Mouse (Mus musculus) myocyte (in vitro differentiated cells): Measurements from ENCODE around the gene Golga7b. TPM values are rescaled to one million over a fixed set of nuclear protein-coding genes. Genes with fewer than 3 reads are reported as not detected.

ENCODE experiments used
- H3K27me3 ChIP-seq: one replicate; pipeline ENCODE4 v1.6.1; 2011; ENCODE audit not compliant: control insufficient read depth, insufficient read depth, insufficient read length
- H3K36me3 ChIP-seq: one replicate; pipeline ENCODE4 v1.6.1; 2011; ENCODE audit not compliant: control insufficient read depth, insufficient read depth
- H3K4me2 ChIP-seq: one replicate; pipeline ENCODE4 v1.6.1; 2011; ENCODE audit warnings: low read depth, control low read depth
- H3K4me3 ChIP-seq: one replicate; pipeline ENCODE4 v1.5.1; 2011; ENCODE audit warnings: mild to moderate bottlenecking, control low read depth, moderate library complexity
- H3K79me2 ChIP-seq: one replicate; pipeline ENCODE4 v1.6.1; 2011; ENCODE audit not compliant: control insufficient read depth, insufficient read depth
- H3ac ChIP-seq: one replicate; pipeline ENCODE4 v1.6.1; 2011; ENCODE audit not compliant: control insufficient read depth, insufficient read length
- CEBPB ChIP-seq: IDR thresholded peaks from 2 replicates; pipeline ENCODE4 v1.6.1; 2011; ENCODE audit warnings: mild to moderate bottlenecking, moderate library complexity; ENCODE audit not compliant: poor library complexity, insufficient read depth, severe bottlenecking
- E2F4 ChIP-seq: IDR thresholded peaks from one replicate; pipeline ENCODE4 v1.6.1; 2011; ENCODE audit warnings: mild to moderate bottlenecking, control low read depth, moderate library complexity; ENCODE audit not compliant: insufficient read depth
- MAX ChIP-seq: IDR thresholded peaks from one replicate; pipeline ENCODE4 v1.6.1; 2011; ENCODE audit warnings: low read depth, mild to moderate bottlenecking, control low read depth
- MYOD1 ChIP-seq, 3 experiments: IDR thresholded peaks; one replicate each; pipeline ENCODE4 v1.6.1; 2011; ENCODE audit warnings: control low read depth in 2 of 3, low read depth in 2 of 3, mild to moderate bottlenecking in 2 of 3, moderate library complexity in 1 of 3; ENCODE audit not compliant: insufficient read length in 2 of 3, control insufficient read depth in 1 of 3
- MYOG ChIP-seq, 3 experiments: IDR thresholded peaks; one replicate each; pipeline ENCODE4 v1.6.1; 2011; ENCODE audit warnings: control low read depth in 2 of 3, low read depth in 2 of 3, mild to moderate bottlenecking in 2 of 3; ENCODE audit not compliant: insufficient read length in 2 of 3, control insufficient read depth in 1 of 3, insufficient read depth in 1 of 3
- POLR2A ChIP-seq: IDR thresholded peaks from one replicate; pipeline ENCODE4 v1.6.1; 2011; ENCODE audit warnings: low read depth, mild to moderate bottlenecking, control low read depth, moderate library complexity; ENCODE audit not compliant: insufficient read length
- POLR2AphosphoS2 ChIP-seq: IDR thresholded peaks from one replicate; pipeline ENCODE4 v1.6.1; 2011; ENCODE audit warnings: low read depth, control low read depth; ENCODE audit not compliant: insufficient read length
- REST ChIP-seq: IDR thresholded peaks from one replicate; pipeline ENCODE4 v1.6.1; 2011; ENCODE audit warnings: mild to moderate bottlenecking, control low read depth, moderate library complexity; ENCODE audit not compliant: insufficient read depth, insufficient read length
- SRF ChIP-seq: IDR thresholded peaks from one replicate; pipeline ENCODE4 v1.6.1; 2011; ENCODE audit warnings: low read depth; ENCODE audit not compliant: control insufficient read depth, insufficient read length
- TCF12 ChIP-seq: IDR thresholded peaks from one replicate; pipeline ENCODE4 v1.6.1; 2011; ENCODE audit warnings: mild to moderate bottlenecking, control low read depth; ENCODE audit not compliant: poor library complexity, insufficient read depth, severe bottlenecking
- TCF3 ChIP-seq: IDR thresholded peaks from one replicate; pipeline ENCODE4 v1.6.1; 2011; ENCODE audit warnings: low read depth, control low read depth; ENCODE audit not compliant: insufficient read length
- USF1 ChIP-seq: IDR thresholded peaks from one replicate; pipeline ENCODE4 v1.6.1; 2011; ENCODE audit warnings: low read depth, mild to moderate bottlenecking, control low read depth, moderate library complexity
- polyA plus RNA-seq: library from polyadenylated mRNA; unstranded; fragments of >200 nt; fragmentation: generic; extraction: Trizol; gene quantifications from one replicate; pipeline ENCODE4 v1.2.1, GENCODE M21; 2012; ENCODE audit warnings: missing spikeins

Gene Golga7b
- polyA plus RNA-seq, 1 experiment: 0.06 TPM

DNA sequence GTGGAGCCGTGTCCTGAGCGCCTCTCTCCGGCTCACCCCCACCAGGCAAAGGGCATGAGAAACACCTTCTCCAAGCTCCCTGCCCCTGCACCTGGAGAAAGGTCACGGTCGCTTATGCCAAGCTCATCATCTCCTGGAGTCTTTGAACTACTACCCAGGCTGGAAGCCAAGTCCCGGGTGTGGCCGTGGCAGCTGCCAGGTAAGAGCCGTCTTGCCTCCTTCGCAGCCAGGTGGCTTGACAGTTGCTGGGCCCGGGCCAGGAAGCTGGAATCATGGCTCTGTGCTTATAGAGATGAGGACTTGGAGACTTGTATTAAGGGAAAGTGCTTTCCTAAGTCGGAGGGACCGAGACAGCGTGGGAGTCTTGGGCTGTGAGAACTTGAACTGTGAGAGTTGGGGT lies 16.4 kb upstream of the Golga7b start:
- no peak overlapping the region for H3K4me3 ChIP-seq
- no peaks in the 10 kb centered on the region for H3K79me2 ChIP-seq
- TF ChIP-seq MAX (no peak), TCF12 (no peak), CEBPB (no peak), TCF3 (no peak), MYOD1 (IDR thresholded peaks at IDR 0.05; ENCODE audit: control insufficient read depth in 1 of 3, insufficient read length in 2 of 3, low read depth in 2 of 3) (no peak), REST (no peak), SRF (no peak), POLR2AphosphoS2 (no peak)
- no peak overlapping the region for H3ac ChIP-seq
- H3K4me2 ChIP-seq: no peak overlapping the region
- H3K27me3 ChIP-seq: peaks cover 46% of the 10 kb centered on the region
- no peaks in the 10 kb centered on the region for H3K36me3 ChIP-seq

DNA sequence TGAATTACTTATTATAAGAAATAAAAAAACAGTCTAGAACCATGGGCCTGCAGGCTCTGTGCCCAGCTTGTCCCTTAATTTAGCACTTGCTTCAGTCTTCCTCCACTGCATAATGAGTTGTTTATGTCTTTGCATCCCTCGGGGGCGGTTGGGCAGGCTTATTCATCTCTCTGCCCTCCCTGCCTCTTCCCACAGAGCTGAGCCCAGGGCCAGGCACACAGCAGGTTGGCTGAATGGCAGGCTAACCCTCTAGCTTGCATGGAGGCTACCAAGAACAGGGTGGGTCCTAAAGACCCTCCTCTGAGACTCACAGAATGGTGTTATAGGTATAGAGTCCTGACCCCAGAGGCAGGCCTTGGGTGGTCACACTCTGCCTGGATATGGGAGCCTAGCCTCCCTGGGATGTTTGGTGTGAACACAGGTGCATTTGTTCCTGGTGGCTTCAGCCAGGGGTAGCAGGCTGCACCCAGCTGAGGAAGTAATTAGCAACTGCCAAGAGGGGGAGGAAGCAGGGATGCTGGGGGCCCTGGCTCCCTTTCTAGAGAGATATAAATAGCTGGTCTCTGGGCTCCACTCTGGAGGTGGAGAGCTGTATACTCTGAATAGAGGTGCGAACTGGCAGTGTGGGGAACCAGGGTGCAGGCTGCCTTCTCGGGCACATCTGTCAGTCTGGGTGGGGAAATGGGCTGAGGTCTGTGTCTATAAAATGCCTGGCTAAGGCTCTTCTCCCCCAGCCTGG lies 9.6 kb upstream of the Golga7b start:
- no peak overlapping the region for H3ac ChIP-seq
- H3K4me2 ChIP-seq: peak overlapping the region; percentile 38
- no peaks in the 10 kb centered on the region for H3K27me3 ChIP-seq
- no peaks in the 10 kb centered on the region for H3K36me3 ChIP-seq
- TF ChIP-seq POLR2AphosphoS2 (no peak), MYOG (IDR thresholded peaks at IDR 0.05; ENCODE audit: control insufficient read depth in 1 of 3, insufficient read depth in 1 of 3, insufficient read length in 2 of 3, low read depth in 2 of 3) (no peak), E2F4 (no peak), MAX (no peak)
- H3K79me2 ChIP-seq: no peaks in the 10 kb centered on the region
- H3K4me3 ChIP-seq: no peak overlapping the region

DNA sequence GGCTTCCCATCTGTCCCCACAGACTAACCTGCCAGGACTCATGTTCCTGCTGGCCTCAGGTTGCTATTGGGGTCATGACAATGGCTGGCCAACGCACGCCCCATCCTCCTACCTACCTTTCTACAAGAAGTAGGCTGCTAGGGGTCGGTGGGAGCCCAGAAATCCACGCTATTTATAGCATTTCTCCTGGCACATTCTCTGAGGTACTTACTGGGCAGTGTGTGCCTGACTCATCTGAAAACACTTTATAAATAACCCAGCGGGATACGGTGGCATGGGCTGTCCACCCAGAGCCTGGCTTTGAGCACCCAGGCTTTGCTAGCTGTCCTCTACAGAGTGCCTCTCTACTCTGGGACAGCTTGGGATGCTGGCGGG lies 9.0 kb upstream of the Golga7b start:
- H3K79me2 ChIP-seq: no peaks in the 10 kb centered on the region
- no peak overlapping the region for H3K4me3 ChIP-seq
- H3K36me3 ChIP-seq: no peaks in the 10 kb centered on the region
- no peak overlapping the region for H3ac ChIP-seq
- TF ChIP-seq SRF (no peak), POLR2A (no peak), TCF3 (no peak), MAX (no peak), E2F4 (no peak), POLR2AphosphoS2 (no peak), CEBPB (no peak), USF1 (no peak), MYOD1 (IDR thresholded peaks at IDR 0.05; ENCODE audit: control insufficient read depth in 1 of 3, insufficient read length in 2 of 3, low read depth in 2 of 3) (no peak), MYOG (IDR thresholded peaks at IDR 0.05; ENCODE audit: control insufficient read depth in 1 of 3, insufficient read depth in 1 of 3, insufficient read length in 2 of 3, low read depth in 2 of 3) (no peak), TCF12 (no peak), REST (no peak)
- no peaks in the 10 kb centered on the region for H3K27me3 ChIP-seq
- H3K4me2 ChIP-seq: peak overlapping the region; percentile 38

DNA sequence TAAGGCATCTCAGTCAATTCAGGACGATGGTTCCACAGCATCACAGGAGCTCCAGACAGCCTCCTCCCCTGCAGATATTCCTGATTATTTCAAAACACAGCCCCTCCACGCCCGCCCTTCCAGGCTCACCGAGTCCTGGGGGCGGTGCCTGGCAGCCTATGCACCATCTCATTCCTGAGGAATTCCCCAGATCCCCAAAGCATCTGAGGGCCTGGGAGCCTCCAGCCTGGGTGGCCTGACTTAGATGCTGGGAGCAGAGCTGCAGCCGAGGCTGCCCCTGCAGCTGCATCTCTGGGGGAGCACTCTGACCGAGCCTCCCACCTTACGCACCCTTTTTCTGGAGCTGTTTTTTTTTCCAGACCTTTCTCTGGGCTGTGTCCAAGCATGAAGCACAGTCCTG lies 6.5 kb upstream of the Golga7b start:
- H3ac ChIP-seq: no peak overlapping the region
- no peaks in the 10 kb centered on the region for H3K36me3 ChIP-seq
- no peaks in the 10 kb centered on the region for H3K79me2 ChIP-seq
- TF ChIP-seq TCF3 (no peak), POLR2AphosphoS2 (no peak), USF1 (no peak), CEBPB (no peak), MAX (no peak), MYOD1 (IDR thresholded peaks at IDR 0.05; ENCODE audit: control insufficient read depth in 1 of 3, insufficient read length in 2 of 3, low read depth in 2 of 3) (no peak), POLR2A (no peak), MYOG (IDR thresholded peaks at IDR 0.05; ENCODE audit: control insufficient read depth in 1 of 3, insufficient read depth in 1 of 3, insufficient read length in 2 of 3, low read depth in 2 of 3) (no peak), E2F4 (no peak), TCF12 (no peak), SRF (no peak), REST (no peak)
- H3K4me3 ChIP-seq: no peak overlapping the region
- H3K27me3 ChIP-seq: no peaks in the 10 kb centered on the region
- H3K4me2 ChIP-seq: no peak overlapping the region

DNA sequence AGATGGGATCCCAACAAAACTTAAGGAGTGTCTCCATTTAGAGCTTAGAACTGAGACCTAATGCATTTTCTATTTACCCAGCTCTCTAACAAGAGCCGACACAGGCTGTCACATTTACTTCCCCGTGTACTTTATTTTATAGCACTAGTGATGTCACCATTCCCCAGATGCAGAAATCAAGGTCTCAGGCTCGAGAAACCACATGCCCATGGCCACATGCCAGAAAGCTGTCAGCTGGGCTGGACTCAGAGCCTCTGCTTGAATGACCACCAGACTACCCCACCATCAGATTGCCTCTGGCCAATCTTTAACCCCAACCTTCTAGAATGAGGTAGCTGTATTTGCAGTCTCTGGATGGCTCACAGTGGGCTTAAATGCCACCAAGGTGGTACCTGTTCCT lies 4.0 kb upstream of the Golga7b start:
- no peaks in the 10 kb centered on the region for H3K36me3 ChIP-seq
- TF ChIP-seq TCF12: no peak
- no peak for TF ChIP-seq REST
- TF ChIP-seq POLR2A: no peak
- TF ChIP-seq POLR2AphosphoS2: no peak
- TF ChIP-seq E2F4: no peak
- no peak for TF ChIP-seq MYOG (IDR thresholded peaks at IDR 0.05; ENCODE audit: control insufficient read depth in 1 of 3, insufficient read depth in 1 of 3, insufficient read length in 2 of 3, low read depth in 2 of 3)
- peaks cover 10% of the 10 kb centered on the region for H3K27me3 ChIP-seq
- no peak overlapping the region for H3ac ChIP-seq
- H3K4me3 ChIP-seq: no peak overlapping the region
- H3K4me2 ChIP-seq: no peak overlapping the region
- H3K79me2 ChIP-seq: no peaks in the 10 kb centered on the region
